Mouse (Mus musculus) intestine, embryonic 14.5 days (tissue): Measurements from ENCODE around the gene Mas1. TPM values are rescaled to one million over a fixed set of nuclear protein-coding genes. Genes with fewer than 3 reads are reported as not detected.

ENCODE experiments used
- ATAC-seq: fragments of 200-750 bp; cut with Nextera tagmentation; replicated peaks from 2 replicates; pipeline ENCODE4 v1.8.0; 2017; ENCODE audit warnings: low read depth, moderate number of reproducible peaks, moderate TSS enrichment, moderate library complexity; ENCODE audit not compliant: low FRiP score, low TSS enrichment
- DNase-seq: peaks from one replicate; pipeline ENCODE4 v3.0.0-alpha.2; 2018; ENCODE audit warnings: low spot score
- H3K27ac ChIP-seq: fragments of 300-500 bp; sonication (generic); 2 replicates; pipeline ENCODE4 v1.5.1; 2014; ENCODE audit warnings: low read depth, mild to moderate bottlenecking, control low read depth
- H3K27me3 ChIP-seq: fragments of 300-500 bp; sonication (generic); replicated peaks from 2 replicates; pipeline ENCODE4 v1.6.1; 2014; ENCODE audit warnings: low read length, control low read depth; ENCODE audit not compliant: control insufficient read depth, insufficient read depth
- H3K36me3 ChIP-seq: fragments of 300-500 bp; sonication (generic); 2 replicates; pipeline ENCODE4 v1.6.1; 2014; ENCODE audit warnings: low read length, control low read depth; ENCODE audit not compliant: control insufficient read depth, insufficient read depth
- H3K4me1 ChIP-seq: fragments of 300-500 bp; sonication (generic); replicated peaks from 2 replicates; pipeline ENCODE4 v1.6.1; 2014; ENCODE audit warnings: low read length, control low read depth, mixed read lengths; ENCODE audit not compliant: control insufficient read depth, insufficient read depth
- H3K4me2 ChIP-seq: fragments of 300-500 bp; sonication (generic); 2 replicates; pipeline ENCODE4 v1.6.1; 2014; ENCODE audit warnings: low read length
- H3K4me3 ChIP-seq: fragments of 300-500 bp; sonication (generic); 2 replicates; pipeline ENCODE4 v1.5.1; 2014; ENCODE audit warnings: low read depth, low read length, control low read depth, mixed read lengths
- H3K9ac ChIP-seq: fragments of 300-500 bp; sonication (generic); 2 replicates; pipeline ENCODE4 v1.6.1; 2014; ENCODE audit warnings: mild to moderate bottlenecking, low read length
- H3K9me3 ChIP-seq: fragments of 300-500 bp; sonication (generic); 2 replicates; pipeline ENCODE4 v1.6.1; 2016; ENCODE audit warnings: low read length, control low read depth; ENCODE audit not compliant: control insufficient read depth
- WGBS: fragments of 180-500 bp; shearing (Covaris S2); extraction: QIAGEN DNeasy Blood & Tissue Kit; methylation state at CpG from one replicate; pipeline ENCODE4 v1.1.7; 2014; 5-methylcytosine and 5-hydroxymethylcytosine counted together
- polyA plus RNA-seq: library from polyadenylated mRNA; unstranded; fragments of >200 nt; fragmentation: Nextera tagmentation; extraction: Ambion mirVana; gene quantifications from 2 replicates; pipeline ENCODE4 v1.2.1, GENCODE M21; 2014

The Mas1 gene
- polyA plus RNA-seq, 1 experiment from 2014 or later = 0.64 TPM

- DNase-seq (no peak), ATAC-seq (no peak)
- H3K27ac ChIP-seq = no peak overlapping the region
- no peak overlapping the region for H3K9ac ChIP-seq
- H3K36me3 ChIP-seq = no peaks in the 10 kb centered on the region
- no peaks in the 10 kb centered on the region for H3K4me1 ChIP-seq
- no peak overlapping the region for H3K4me3 ChIP-seq
- H3K27me3 ChIP-seq = no peaks in the 10 kb centered on the region
- H3K4me2 ChIP-seq = no peak overlapping the region
- WGBS = 69% methylated on average over 5 of the region's 5 CpGs
- no peaks in the 10 kb centered on the region for H3K9me3 ChIP-seq
These were observed 37.6 kb downstream of the Mas1 start for GRCm38 (mm10) chr17:12830351-12830750.

DNA sequence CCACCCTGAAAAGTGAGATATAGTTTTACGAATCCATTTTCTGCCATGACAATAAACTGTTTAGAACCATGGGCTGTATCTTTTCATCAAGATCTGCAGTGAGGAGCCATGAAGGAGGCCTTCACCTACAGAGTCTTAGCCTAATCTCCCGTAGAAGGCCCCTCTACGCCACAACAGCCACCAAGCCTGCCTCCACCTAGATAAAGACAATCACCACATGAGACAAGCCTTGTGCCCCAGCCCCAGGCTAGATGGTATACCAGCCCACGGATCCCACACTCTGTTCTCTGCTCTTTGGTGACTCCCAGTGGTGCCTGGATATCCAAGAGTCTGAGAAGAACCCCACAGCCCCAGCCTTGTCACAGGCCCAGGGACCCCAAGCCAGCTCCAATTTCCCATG lies 52.1 kb downstream of the Mas1 start:
- no peak overlapping the region for H3K4me3 ChIP-seq
- DNase-seq (no peak), ATAC-seq (no peak)
- no peaks in the 10 kb centered on the region for H3K4me1 ChIP-seq
- no peaks in the 10 kb centered on the region for H3K27me3 ChIP-seq
- no peak overlapping the region for H3K27ac ChIP-seq
- H3K36me3 ChIP-seq = peaks cover 41% of the 10 kb centered on the region
- peaks cover 27% of the 10 kb centered on the region for H3K9me3 ChIP-seq
- no peak overlapping the region for H3K9ac ChIP-seq
- H3K4me2 ChIP-seq = no peak overlapping the region
- WGBS = 92% methylated on average over 4 of the region's 4 CpGs

GRCm38 (mm10) chr17:12814502-12814901 lies 53.4 kb downstream of the Mas1 start:
- no peak for DNase-seq
- Histone ChIP-seq H3K36me3 (peaks cover 34% of the 10 kb centered on the region), H3K27ac (no peak overlapping the region), H3K4me1 (peaks cover 8% of the 10 kb centered on the region), H3K9me3 (peaks cover 20% of the 10 kb centered on the region), H3K9ac (no peak overlapping the region), H3K4me3 (no peak overlapping the region), H3K4me2 (no peak overlapping the region), H3K27me3 (no peaks in the 10 kb centered on the region)
- no peak for ATAC-seq
- 68% methylated on average over 3 of the region's 3 CpGs for WGBS

DNA sequence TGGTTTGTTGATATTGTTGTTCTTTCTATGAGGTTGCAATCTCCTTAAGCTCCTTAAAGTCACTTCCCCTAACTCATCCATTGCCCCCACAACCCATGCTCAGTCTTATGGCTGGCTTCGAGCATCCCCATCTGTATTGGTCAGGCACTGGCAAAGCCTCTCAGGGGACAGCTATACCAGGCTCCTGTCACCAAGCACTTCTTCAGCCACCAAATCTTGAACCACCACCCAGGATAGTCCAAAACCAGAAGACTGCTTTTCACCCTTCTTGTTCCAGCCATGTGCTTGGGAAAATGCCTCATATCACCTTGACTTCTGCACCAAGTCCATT lies 57.0 kb downstream of the Mas1 start:
- DNase-seq = no peak
- H3K9me3 ChIP-seq = peaks cover 5% of the 10 kb centered on the region; the same call in 1 of the 2 replicates
- H3K27me3 ChIP-seq = no peaks in the 10 kb centered on the region
- WGBS = 100% methylated on average over 1 of the region's 1 CpGs
- 0 out of 2 replicates have a peak, but pooled peaks have one; percentile 1 for ATAC-seq
- H3K9ac ChIP-seq = no peak overlapping the region
- H3K36me3 ChIP-seq = peaks cover 12% of the 10 kb centered on the region; the same call in 1 of the 2 replicates
- H3K4me3 ChIP-seq = no peak overlapping the region
- no peak overlapping the region for H3K4me2 ChIP-seq
- H3K4me1 ChIP-seq = peaks cover 17% of the 10 kb centered on the region
- no peak overlapping the region for H3K27ac ChIP-seq

GRCm38 (mm10) chr17:12810103-12810972 lies 57.6 kb downstream of the Mas1 start:
- H3K27ac ChIP-seq = peak overlapping the region; percentile 82
- H3K36me3 ChIP-seq = peaks cover 12% of the 10 kb centered on the region; the same call in 1 of the 2 replicates
- DNase-seq (peak; percentile 90), ATAC-seq (peak; percentile 89)
- no peak overlapping the region for H3K4me3 ChIP-seq
- 14% methylated on average over 14 of the region's 14 CpGs for WGBS
- H3K4me1 ChIP-seq = peaks cover 17% of the 10 kb centered on the region
- H3K9ac ChIP-seq = 0 out of 2 replicates have a peak overlapping the region, but pooled peaks have one; percentile 22
- H3K27me3 ChIP-seq = no peaks in the 10 kb centered on the region
- no peak overlapping the region for H3K4me2 ChIP-seq
- peaks cover 5% of the 10 kb centered on the region; the same call in 1 of the 2 replicates for H3K9me3 ChIP-seq

DNA sequence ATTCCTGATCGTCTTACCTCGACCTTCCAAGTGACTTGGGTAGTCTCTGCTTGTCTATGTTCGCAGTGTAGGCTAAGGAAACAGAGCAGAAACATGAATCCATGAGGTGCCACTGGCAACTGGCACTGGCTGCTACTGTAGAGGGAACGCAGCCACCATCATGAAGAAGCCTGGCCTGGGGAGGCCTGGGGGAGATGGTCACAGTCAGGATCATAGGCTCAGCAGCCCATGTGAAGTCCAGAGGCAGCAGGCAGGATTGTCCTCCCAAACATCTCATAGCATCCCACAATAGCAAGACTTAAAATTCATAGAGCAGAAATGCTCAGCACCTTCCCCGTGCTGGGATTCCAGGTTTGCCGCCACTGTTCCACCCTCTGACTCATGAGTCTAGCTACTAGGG lies 59.1 kb downstream of the Mas1 start:
- Histone ChIP-seq H3K9ac (no peak overlapping the region), H3K36me3 (no peaks in the 10 kb centered on the region; the same call in 1 of the 2 replicates), H3K4me3 (no peak overlapping the region), H3K9me3 (peaks cover 5% of the 10 kb centered on the region; the same call in 1 of the 2 replicates), H3K4me2 (no peak overlapping the region), H3K27me3 (no peaks in the 10 kb centered on the region), H3K27ac (peak overlapping the region; percentile 82), H3K4me1 (peaks cover 17% of the 10 kb centered on the region)
- ATAC-seq (no peak), DNase-seq (no peak)
- WGBS = 83% methylated on average over 6 of the region's 6 CpGs

GRCm38 (mm10) chr17:12804584-12805445 lies 63.1 kb downstream of the Mas1 start:
- no peak overlapping the region for H3K9ac ChIP-seq
- H3K27me3 ChIP-seq = no peaks in the 10 kb centered on the region
- no peak overlapping the region for H3K4me3 ChIP-seq
- H3K4me2 ChIP-seq = no peak overlapping the region
- no peaks in the 10 kb centered on the region for H3K9me3 ChIP-seq
- no peak for ATAC-seq
- H3K36me3 ChIP-seq = no peaks in the 10 kb centered on the region
- peaks cover 12% of the 10 kb centered on the region for H3K4me1 ChIP-seq
- DNase-seq = peak; percentile 45
- H3K27ac ChIP-seq = no peak overlapping the region

- ATAC-seq = no peak; the same call in 1 of the 2 replicates
- peak overlapping the region; percentile 38; the same call in 1 of the 2 replicates for H3K27ac ChIP-seq
- no peak overlapping the region for H3K4me2 ChIP-seq
- no peaks in the 10 kb centered on the region for H3K36me3 ChIP-seq
- H3K27me3 ChIP-seq = no peaks in the 10 kb centered on the region
- H3K9ac ChIP-seq = no peak overlapping the region
- peaks cover 6% of the 10 kb centered on the region; the same call in 1 of the 2 replicates for H3K4me1 ChIP-seq
- peak; percentile 50 for DNase-seq
- no peak overlapping the region for H3K4me3 ChIP-seq
- no peaks in the 10 kb centered on the region for H3K9me3 ChIP-seq
- 23% methylated on average over 9 of the region's 9 CpGs for WGBS
These were observed 65.9 kb downstream of the Mas1 start for GRCm38 (mm10) chr17:12801861-12802540.
